Mouse (Mus musculus) MEL (cell line): ENCODE measurements around the gene Krt79. TPM values are rescaled to one million over a fixed set of nuclear protein-coding genes. Genes with fewer than 3 reads are reported as not detected.

Experiments
- DNase-seq: peaks from one replicate; pipeline ENCODE4 v3.0.0; 2011; ENCODE audit warnings: low read depth, low spot score
- H3K27ac ChIP-seq: 2 replicates; pipeline ENCODE4 v1.5.1; 2012; ENCODE audit warnings: low read depth, mild to moderate bottlenecking, control low read depth, low read length, moderate library complexity; ENCODE audit not compliant: control insufficient read depth
- H3K27me3 ChIP-seq, 2 experiments: fragments of 150-350 bp in 1 of 2; sonication (generic) in 1 of 2; 2 replicates each; pipeline ENCODE4 v1.6.1; 2012; ENCODE audit warnings: low read length in 2 of 2, mild to moderate bottlenecking in 2 of 2, improper control_type of control experiment in 1 of 2, moderate library complexity in 1 of 2; ENCODE audit not compliant: insufficient read depth in 2 of 2, control insufficient read depth in 1 of 2
- H3K36me3 ChIP-seq, 2 experiments: 2 replicates each; pipeline ENCODE4 v1.6.1; 2012 to 2014; ENCODE audit warnings: low read length in 2 of 2, improper control_type of control experiment in 1 of 2, inconsistent platforms in 1 of 2, mild to moderate bottlenecking in 1 of 2; ENCODE audit not compliant: insufficient read depth in 2 of 2, control insufficient read depth in 1 of 2
- H3K4me1 ChIP-seq, 2 experiments: fragments of 150-350 bp in 1 of 2; sonication (generic) in 1 of 2; 2 replicates each; pipeline ENCODE4 v1.6.1; 2012; ENCODE audit warnings: low read length in 2 of 2, improper control_type of control experiment in 1 of 2, mild to moderate bottlenecking in 1 of 2; ENCODE audit not compliant: insufficient read depth in 2 of 2, control insufficient read depth in 1 of 2
- H3K4me3 ChIP-seq, 2 experiments: fragments of 150-350 bp in 1 of 2; sonication (generic) in 1 of 2; 2 replicates each; pipeline ENCODE4 v1.5.1; 2012; ENCODE audit warnings: low read depth in 2 of 2, low read length in 2 of 2, mild to moderate bottlenecking in 2 of 2, moderate library complexity in 2 of 2, control low read depth in 1 of 2, improper control_type of control experiment in 1 of 2; ENCODE audit not compliant: control insufficient read depth in 1 of 2, insufficient read depth in 1 of 2
- H3K79me2 ChIP-seq: 2 replicates; pipeline ENCODE4 v1.6.1; 2012; ENCODE audit warnings: mild to moderate bottlenecking, low read length, moderate library complexity; ENCODE audit not compliant: control insufficient read depth, poor library complexity, insufficient read depth
- H3K9ac ChIP-seq: 2 replicates; pipeline ENCODE4 v1.6.1; 2012; ENCODE audit warnings: low read depth, mild to moderate bottlenecking, control low read depth, low read length, moderate library complexity; ENCODE audit not compliant: control insufficient read depth, poor library complexity, severe bottlenecking
- H3K9me3 ChIP-seq: fragments of 150-350 bp; sonication (generic); replicated peaks from 2 replicates; pipeline ENCODE4 v1.6.1; 2012; ENCODE audit warnings: mild to moderate bottlenecking, low read length, improper control_type of control experiment, moderate library complexity; ENCODE audit not compliant: insufficient read depth
- CHD1 ChIP-seq: IDR thresholded peaks from 2 replicates; pipeline ENCODE4 v1.6.1; 2012; ENCODE audit warnings: low read depth, mild to moderate bottlenecking, inconsistent platforms, low read length, improper control_type of control experiment
- CTCF ChIP-seq, 3 experiments: IDR thresholded peaks in 2 of 3; conservative IDR thresholded peaks in 1 of 3; 2 replicates each; pipeline ENCODE4 v1.5.1; 2011 to 2012; ENCODE audit warnings: low read length in 3 of 3, low read depth in 2 of 3, mild to moderate bottlenecking in 2 of 3, improper control_type of control experiment in 1 of 3, inconsistent platforms in 1 of 3, mixed read lengths in 1 of 3, moderate library complexity in 1 of 3; ENCODE audit not compliant: control insufficient read depth in 1 of 3, insufficient read depth in 1 of 3, poor library complexity in 1 of 3, severe bottlenecking in 1 of 3
- ELF1 ChIP-seq: IDR thresholded peaks from 2 replicates; pipeline ENCODE4 v1.6.1; 2014; ENCODE audit warnings: low read depth, mild to moderate bottlenecking, inconsistent platforms, low read length, improper control_type of control experiment, moderate library complexity
- ETS1 ChIP-seq: IDR thresholded peaks from 2 replicates; pipeline ENCODE4 v1.6.1; 2012; ENCODE audit warnings: low read depth, mild to moderate bottlenecking, inconsistent platforms, low read length, improper control_type of control experiment, moderate library complexity
- GABPA ChIP-seq: IDR thresholded peaks from 2 replicates; pipeline ENCODE4 v1.6.1; 2012; ENCODE audit warnings: low read depth, mild to moderate bottlenecking, inconsistent platforms, low read length, improper control_type of control experiment, moderate library complexity
- GATA1 ChIP-seq: IDR thresholded peaks from 2 replicates; pipeline ENCODE4 v1.6.1; 2011; ENCODE audit warnings: low read depth, low read length, improper control_type of control experiment
- MAFK ChIP-seq: IDR thresholded peaks from 2 replicates; pipeline ENCODE4 v1.6.1; 2011; ENCODE audit warnings: low read depth, mild to moderate bottlenecking, low read length, improper control_type of control experiment, borderline replicate concordance
- MYB ChIP-seq: IDR thresholded peaks from 2 replicates; pipeline ENCODE4 v1.6.1; 2011; ENCODE audit warnings: mild to moderate bottlenecking, low read depth, low read length, improper control_type of control experiment
- NRF1 ChIP-seq: IDR thresholded peaks from 2 replicates; pipeline ENCODE4 v1.6.1; 2014; ENCODE audit warnings: low read depth, mild to moderate bottlenecking, inconsistent platforms, low read length, improper control_type of control experiment, moderate library complexity; ENCODE audit not compliant: poor library complexity, insufficient read depth, severe bottlenecking
- POLR2A ChIP-seq, 2 experiments: IDR thresholded peaks; 2 replicates each; pipeline ENCODE4 v1.6.1; 2011 to 2012; ENCODE audit warnings: low read length in 2 of 2, mild to moderate bottlenecking in 2 of 2, control low read depth in 1 of 2, improper control_type of control experiment in 1 of 2, low read depth in 1 of 2, moderate library complexity in 1 of 2; ENCODE audit not compliant: control insufficient read depth in 1 of 2, insufficient read depth in 1 of 2, poor library complexity in 1 of 2
- POLR2AphosphoS2 ChIP-seq: IDR thresholded peaks from 2 replicates; pipeline ENCODE4 v1.6.1; 2011; ENCODE audit warnings: low read length, improper control_type of control experiment
- SMC3 ChIP-seq: IDR thresholded peaks from 2 replicates; pipeline ENCODE4 v1.6.1; 2011; ENCODE audit warnings: low read depth, low read length, improper control_type of control experiment
- TAL1 ChIP-seq: IDR thresholded peaks from 2 replicates; pipeline ENCODE4 v1.6.1; 2012; ENCODE audit warnings: mild to moderate bottlenecking, inconsistent platforms, low read length, moderate library complexity, mixed read lengths
- TBP ChIP-seq: IDR thresholded peaks from 2 replicates; pipeline ENCODE4 v1.8.0; 2011; ENCODE audit warnings: low read depth, low read length, improper control_type of control experiment
- TCF12 ChIP-seq: IDR thresholded peaks from 2 replicates; pipeline ENCODE4 v1.6.1; 2014; ENCODE audit warnings: low read depth, mild to moderate bottlenecking, inconsistent platforms, low read length, improper control_type of control experiment, moderate library complexity
- UBTF ChIP-seq: IDR thresholded peaks from 2 replicates; pipeline ENCODE4 v1.6.1; 2012; ENCODE audit warnings: low read depth, mild to moderate bottlenecking, inconsistent platforms, low read length, improper control_type of control experiment, moderate library complexity, borderline replicate concordance; ENCODE audit not compliant: insufficient read depth
- ZC3H11A ChIP-seq: IDR thresholded peaks from 2 replicates; pipeline ENCODE4 v1.6.1; 2012; ENCODE audit warnings: low read depth, mild to moderate bottlenecking, inconsistent platforms, low read length, improper control_type of control experiment
- ZMIZ1 ChIP-seq: IDR thresholded peaks from 2 replicates; pipeline ENCODE4 v1.6.1; 2012; ENCODE audit warnings: low read depth, mild to moderate bottlenecking, inconsistent platforms, low read length, improper control_type of control experiment, moderate library complexity
- polyA plus RNA-seq, 2 experiments: library from polyadenylated mRNA; stranded (reverse) in 1 of 2; unstranded in 1 of 2; fragments of >175 nt in 1 of 2; fragments of >200 nt in 1 of 2; gene quantifications; 2 replicates each; pipeline versions ENCODE4 v1.2.1 to v1.2.4; 2012; ENCODE audit warnings: low replicate concordance in 2 of 2, low read depth in 1 of 2; ENCODE audit not compliant: insufficient read length in 2 of 2, insufficient read depth in 1 of 2, missing spikeins in 1 of 2
- total RNA-seq: library from RNA; depleted of rRNA; stranded (reverse); fragments of 300-350 nt; gene quantifications from 2 replicates; pipeline ENCODE4 v1.2.3, GENCODE M21; 2012; rRNA removed

Gene Krt79
- total RNA-seq = not detected in 2 replicates
- not detected for polyA plus RNA-seq

DNA sequence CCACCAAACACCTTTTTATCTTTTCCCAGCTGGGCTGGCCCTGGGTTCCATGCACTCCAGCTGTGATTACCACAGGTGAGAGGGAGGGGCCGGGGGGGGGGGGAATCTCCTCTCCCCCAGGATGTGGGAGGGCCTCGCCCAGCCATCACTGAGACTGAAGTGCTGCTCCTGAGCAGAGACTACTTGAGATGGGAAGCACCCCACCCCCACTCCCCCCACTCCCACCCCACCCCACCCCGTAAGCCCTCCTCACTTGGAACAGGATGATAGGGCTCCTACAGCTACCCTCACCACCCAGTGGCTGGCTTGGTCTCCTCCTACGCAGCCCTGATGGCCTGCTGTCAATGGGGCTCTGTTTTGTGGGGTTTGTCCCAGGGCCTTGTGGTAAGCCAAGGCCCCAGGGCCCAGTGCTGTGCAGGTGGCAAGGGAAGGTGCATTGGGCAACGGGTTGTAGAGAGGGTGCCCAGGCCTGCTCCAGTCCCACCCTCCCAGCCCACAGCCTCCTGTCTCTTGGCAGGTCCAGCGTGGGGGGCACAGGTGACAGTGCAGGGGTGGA lies at the start of gene Krt79:
Krt79 (minus strand) TSS at position 51 of the 556 bp plus-strand sequence.
- TF ChIP-seq CHD1 (no peak), UBTF (no peak), CTCF (IDR thresholded peaks at IDR 0.05 in 2 of 3, conservative IDR thresholded peaks at IDR 0.05 in 1 of 3; ENCODE audit: control insufficient read depth in 1 of 3, insufficient read depth in 1 of 3, low read depth in 2 of 3, low read length in 3 of 3, poor library complexity in 1 of 3, severe bottlenecking in 1 of 3) (no peak), TAL1 (no peak), ZMIZ1 (no peak), GABPA (no peak), TBP (no peak), ELF1 (no peak), TCF12 (no peak), ETS1 (no peak), POLR2AphosphoS2 (no peak), MYB (no peak), NRF1 (no peak), GATA1 (no peak), MAFK (no peak)
- no peak for DNase-seq
- Histone ChIP-seq H3K4me1 (no peaks in the 10 kb centered on the region), H3K79me2 (no peaks in the 10 kb centered on the region), H3K9me3 (no peaks in the 10 kb centered on the region), H3K36me3 (no peaks in the 10 kb centered on the region), H3K4me3 (no peak within 1 kb of the TSS), H3K27me3 (no peaks in the 10 kb centered on the region), H3K27ac (no peak within 1 kb of the TSS), H3K9ac (no peak within 1 kb of the TSS)

- no peak overlapping the region for H3K9ac ChIP-seq
- no peaks in the 10 kb centered on the region for H3K9me3 ChIP-seq
- TF ChIP-seq ZC3H11A = 0 out of 2 replicates have a peak, but pooled peaks have one; percentile 8
- no peak for TF ChIP-seq POLR2A (IDR thresholded peaks at IDR 0.05; ENCODE audit: control insufficient read depth in 1 of 2, insufficient read depth in 1 of 2, low read depth in 1 of 2, low read length in 2 of 2, poor library complexity in 1 of 2)
- peak; percentile 19; the same call in 1 of the 2 replicates for TF ChIP-seq SMC3
- peak; percentile 46 to 59 (median 57) for TF ChIP-seq CTCF (IDR thresholded peaks at IDR 0.05 in 2 of 3, conservative IDR thresholded peaks at IDR 0.05 in 1 of 3; ENCODE audit: control insufficient read depth in 1 of 3, insufficient read depth in 1 of 3, low read depth in 2 of 3, low read length in 3 of 3, poor library complexity in 1 of 3, severe bottlenecking in 1 of 3)
- no peak overlapping the region for H3K4me3 ChIP-seq
- H3K27ac ChIP-seq = no peak overlapping the region
- H3K27me3 ChIP-seq = no peaks in the 10 kb centered on the region
- no peak for DNase-seq
- H3K79me2 ChIP-seq = no peaks in the 10 kb centered on the region
- H3K36me3 ChIP-seq = peaks cover 0 to 17% of the 10 kb centered on the region in 2 experiments; a peak in 2 of 4 replicates
- H3K4me1 ChIP-seq = peaks cover 3 to 35% of the 10 kb centered on the region in 2 experiments; a peak in 3 of 4 replicates
These were observed 48.6 kb upstream of the Krt79 start for GRCm38 (mm10) chr15:101988714-101989113.
